Mouse (Mus musculus) large intestine, adult 2 months (tissue): ENCODE data around the gene Nr2c1. TPM values are rescaled to one million over a fixed set of nuclear protein-coding genes. Genes with fewer than 3 reads are reported as not detected.

Source experiments
- DNase-seq: peaks from one replicate; pipeline ENCODE4 v3.0.0-alpha.2; 2012; ENCODE audit warnings: low read depth, low spot score
- WGBS: fragments of 180-500 bp; shearing (Covaris S2); methylation state at CpG from one replicate; pipeline ENCODE4 v1.1.7; 2018; 5-methylcytosine and 5-hydroxymethylcytosine counted together
- polyA plus RNA-seq: library from polyadenylated mRNA; depleted of rRNA; stranded (reverse); fragments of >200 nt; gene quantifications from 2 replicates; pipeline ENCODE4 v1.2.3, GENCODE M21; 2012

Nr2c1 gene
- polyA plus RNA-seq, 1 experiment, result 3.6 TPM

- WGBS, result 92% methylated on average over 12 of the region's 12 CpGs
- no peak for DNase-seq
Observed at GRCm38 (mm10) chr10:94134535-94135390, 13.1 kb upstream of the Nr2c1 start.

GRCm38 (mm10) chr10:94138890-94139482, 8.8 kb upstream of the Nr2c1 start:
- DNase-seq, result no peak
- 90% methylated on average over 10 of the region's 10 CpGs for WGBS

- WGBS, result 86% methylated on average over 3 of the region's 3 CpGs
- DNase-seq, result no peak
Observed at GRCm38 (mm10) chr10:94140227-94140931, 7.4 kb upstream of the Nr2c1 start.

GRCm38 (mm10) chr10:94142427-94142826, 5.4 kb upstream of the Nr2c1 start:
- no peak for DNase-seq

GRCm38 (mm10) chr10:94144581-94144980, 3.2 kb upstream of the Nr2c1 start:
- DNase-seq, result no peak
- 67% methylated on average over 5 of the region's 5 CpGs for WGBS

More at GRCm38 (mm10) chr10:94142427-94142826, 5.4 kb upstream of the Nr2c1 start:
- WGBS, result 89% methylated on average over 3 of the region's 3 CpGs

GRCm38 (mm10) chr10:94147391-94147755, 450 bp upstream of the Nr2c1 start:
- WGBS, result 5% methylated on average over 8 of the region's 8 CpGs
- DNase-seq, result peak; percentile 29

- DNase-seq, result no peak
- WGBS, result 38% methylated on average over 4 of the region's 4 CpGs
Observed at GRCm38 (mm10) chr10:94151488-94151887, 3.7 kb downstream of the Nr2c1 start.

GRCm38 (mm10) chr10:94153841-94154240, 6.0 kb downstream of the Nr2c1 start:
- DNase-seq, result no peak

GRCm38 (mm10) chr10:94158962-94159361, 11.1 kb downstream of the Nr2c1 start:
- DNase-seq, result no peak
- WGBS, result 94% methylated on average over 6 of the region's 6 CpGs

- WGBS, result 91% methylated on average over 4 of the region's 4 CpGs
- no peak for DNase-seq
Observed at GRCm38 (mm10) chr10:94159406-94159805, 11.6 kb downstream of the Nr2c1 start.

- 90% methylated on average over 5 of the region's 5 CpGs for WGBS
- no peak for DNase-seq
Observed at GRCm38 (mm10) chr10:94161051-94161765, 13.4 kb downstream of the Nr2c1 start.

GRCm38 (mm10) chr10:94162031-94162430, 14.2 kb downstream of the Nr2c1 start:
- WGBS, result 94% methylated on average over 7 of the region's 7 CpGs
- no peak for DNase-seq

- no peak for DNase-seq
- 78% methylated on average over 5 of the region's 5 CpGs for WGBS
Observed at GRCm38 (mm10) chr10:94164104-94164845, 16.5 kb downstream of the Nr2c1 start.

- WGBS, result 78% methylated on average over 16 of the region's 16 CpGs
- DNase-seq, result no peak
Observed at GRCm38 (mm10) chr10:94165426-94165825, 17.6 kb downstream of the Nr2c1 start.

GRCm38 (mm10) chr10:94167051-94167750, 19.4 kb downstream of the Nr2c1 start:
- DNase-seq, result no peak

GRCm38 (mm10) chr10:94171440-94172130, 23.8 kb downstream of the Nr2c1 start:
- WGBS, result 71% methylated on average over 12 of the region's 12 CpGs
- no peak for DNase-seq

More at GRCm38 (mm10) chr10:94167051-94167750, 19.4 kb downstream of the Nr2c1 start:
- WGBS, result 93% methylated on average over 11 of the region's 11 CpGs

- 83% methylated on average over 11 of the region's 11 CpGs for WGBS
- no peak for DNase-seq
Observed at GRCm38 (mm10) chr10:94172137-94172536, 24.3 kb downstream of the Nr2c1 start.

GRCm38 (mm10) chr10:94172706-94173105, 24.9 kb downstream of the Nr2c1 start:
- no peak for DNase-seq
- 90% methylated on average over 6 of the region's 6 CpGs for WGBS
